Mouse (Mus musculus) cerebellum, postnatal 25 days (tissue): ENCODE results near the gene Sord.

ENCODE experiments used
- DNase-seq, 2 experiments: peaks; one replicate each; pipeline ENCODE4 v3.0.0; 2021; ENCODE audit warnings: mixed read lengths in 2 of 2

Sord gene

GRCm38 (mm10) chr2:122240735-122241134, 6.2 kb downstream of the Sord start:
- no peak for DNase-seq

GRCm38 (mm10) chr2:122241226-122241625, 6.7 kb downstream of the Sord start:
- DNase-seq: no peak

- no peak for DNase-seq
These were observed 7.4 kb downstream of the Sord start for GRCm38 (mm10) chr2:122241935-122242334.

GRCm38 (mm10) chr2:122243671-122244131, 9.2 kb downstream of the Sord start:
- peak; percentile 75 to 86 for DNase-seq

- DNase-seq: no peak
These were observed 13.2 kb downstream of the Sord start for GRCm38 (mm10) chr2:122247786-122248185.

- no peak for DNase-seq
These were observed 21.4 kb downstream of the Sord start for GRCm38 (mm10) chr2:122255997-122256396.

GRCm38 (mm10) chr2:122260729-122261128, 26.2 kb downstream of the Sord start:
- no peak for DNase-seq

- no peak for DNase-seq
These were observed 30.1 kb downstream of the Sord start for GRCm38 (mm10) chr2:122264690-122265089.

- DNase-seq: no peak
These were observed 32.1 kb downstream of the Sord start for GRCm38 (mm10) chr2:122266407-122267193.

- no peak for DNase-seq
These were observed 44.2 kb downstream of the Sord start for GRCm38 (mm10) chr2:122278769-122279168.

GRCm38 (mm10) chr2:122284091-122284490, 49.5 kb downstream of the Sord start:
- DNase-seq: no peak

GRCm38 (mm10) chr2:122286137-122286536, 51.6 kb downstream of the Sord start:
- DNase-seq: no peak

- DNase-seq: no peak
These were observed 60.4 kb downstream of the Sord start for GRCm38 (mm10) chr2:122294916-122295315.

GRCm38 (mm10) chr2:122297271-122298095, 62.9 kb downstream of the Sord start:
- no peak for DNase-seq

GRCm38 (mm10) chr2:122298096-122298499, 63.5 kb downstream of the Sord start, which contains the start of gene Duox2:
Duox2 (minus strand) TSS chr2:122298449.
- no peak for DNase-seq

GRCm38 (mm10) chr2:122298596-122299490, 64.3 kb downstream of the Sord start, which contains the start of gene Duoxa2:
Duoxa2 (plus strand) TSS chr2:122298900.
- peak in 1 of 2 experiments; percentile 15 for DNase-seq

GRCm38 (mm10) chr2:122299911-122300655, 65.5 kb downstream of the Sord start:
- DNase-seq: no peak

- DNase-seq: no peak
These were observed 66.1 kb downstream of the Sord start for GRCm38 (mm10) chr2:122300656-122301020.

GRCm38 (mm10) chr2:122301081-122301920, 66.8 kb downstream of the Sord start:
- DNase-seq: peak; percentile 57 to 68

GRCm38 (mm10) chr2:122301921-122302573, 67.5 kb downstream of the Sord start:
- DNase-seq: no peak
